Mouse (Mus musculus): ENCODE data around the gene Defb19.

- TF ChIP-seq CTCF (IDR thresholded peaks at IDR 0.05; ENCODE audit: control insufficient read depth, insufficient read depth, insufficient replicate concordance, low read depth, low read length) (no peak), POLR2A (IDR thresholded peaks at IDR 0.05; ENCODE audit: control insufficient read depth, low read depth, low read length) (no peak)
Measured at GRCm38 (mm10) chr2:152624566-152624965, 44.5 kb upstream of the Defb19 start.
